Mouse (Mus musculus) forebrain, embryonic 16.5 days (tissue): ENCODE data around the gene Hoxc11. TPM values are rescaled to one million over a fixed set of nuclear protein-coding genes. Genes with fewer than 3 reads are reported as not detected.
A peak's percentile ranks its signal among the peaks of the same experiment; 100 is the strongest.

Experiments used
- ATAC-seq: fragments of 200-750 bp; cut with Nextera tagmentation; 2 replicates; pipeline ENCODE4 v1.8.0; 2017; ENCODE audit warnings: mild to moderate bottlenecking, moderate library complexity
- H3K27ac ChIP-seq: fragments of 300-500 bp; sonication (generic); 2 replicates; pipeline ENCODE4 v1.5.1; 2014; ENCODE audit warnings: low read length, control low read depth
- H3K27me3 ChIP-seq: fragments of 300-500 bp; sonication (generic); replicated peaks from 2 replicates; pipeline ENCODE4 v1.6.1; 2014; ENCODE audit warnings: low read length; ENCODE audit not compliant: control insufficient read depth, insufficient read depth
- H3K36me3 ChIP-seq: fragments of 300-500 bp; sonication (generic); 2 replicates; pipeline ENCODE4 v1.6.1; 2014; ENCODE audit not compliant: control insufficient read depth, insufficient read depth
- H3K4me1 ChIP-seq: fragments of 300-500 bp; sonication (generic); replicated peaks from 2 replicates; pipeline ENCODE4 v1.6.1; 2014; ENCODE audit warnings: low read length; ENCODE audit not compliant: control insufficient read depth, insufficient read depth
- H3K4me2 ChIP-seq: fragments of 300-500 bp; sonication (generic); 2 replicates; pipeline ENCODE4 v1.6.1; 2014; ENCODE audit warnings: mild to moderate bottlenecking, low read length, control low read depth
- H3K4me3 ChIP-seq: fragments of 300-500 bp; sonication (generic); replicated peaks from 2 replicates; pipeline ENCODE4 v1.5.1; 2014; ENCODE audit warnings: mild to moderate bottlenecking, low read length, control low read depth
- H3K9ac ChIP-seq: fragments of 300-500 bp; sonication (generic); replicated peaks from 2 replicates; pipeline ENCODE4 v1.6.1; 2014; ENCODE audit warnings: low read depth, low read length, control low read depth
- H3K9me3 ChIP-seq: fragments of 300-500 bp; sonication (generic); 2 replicates; pipeline ENCODE4 v1.6.1; 2016; ENCODE audit warnings: low read length; ENCODE audit not compliant: control insufficient read depth
- WGBS: fragments of 180-500 bp; shearing (Covaris S2); extraction: QIAGEN DNeasy Blood & Tissue Kit; methylation state at CpG from one replicate; pipeline ENCODE4 v1.1.7; 2014; 5-methylcytosine and 5-hydroxymethylcytosine counted together
- polyA plus RNA-seq: library from polyadenylated mRNA; unstranded; fragments of >200 nt; fragmentation: Nextera tagmentation; extraction: Ambion mirVana; gene quantifications from 2 replicates; pipeline ENCODE4 v1.2.1, GENCODE M21; 2015

Gene Hoxc11
- polyA plus RNA-seq, 1 experiment from 2014 or later: not detected

DNA sequence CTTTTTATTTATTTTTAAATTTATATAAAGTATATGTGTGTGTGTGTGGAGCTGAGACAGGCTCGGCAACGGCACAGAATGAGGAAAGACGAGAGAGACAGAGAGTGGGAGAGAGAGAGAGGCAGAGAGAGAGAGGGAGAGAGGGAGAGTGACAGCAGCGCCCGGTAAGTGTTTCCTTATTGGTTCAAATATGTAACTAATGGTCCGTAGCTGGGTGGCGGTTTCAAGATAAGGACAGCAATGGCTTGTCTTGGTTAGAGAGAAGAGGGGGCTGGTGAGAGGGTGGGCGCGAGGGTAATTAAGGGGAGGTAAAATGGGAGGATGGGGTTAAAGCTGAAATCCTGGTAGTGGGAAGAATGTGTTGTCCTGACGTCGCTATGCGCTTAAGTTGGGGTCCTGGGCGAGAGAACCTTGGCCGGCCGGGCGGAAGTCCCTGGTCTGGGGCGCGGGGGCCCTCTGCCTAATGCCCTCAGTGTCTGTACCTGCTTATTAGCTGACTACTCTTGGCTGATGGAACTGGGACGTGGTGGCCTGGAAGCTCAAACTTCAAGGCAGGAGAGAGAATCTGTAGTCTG, 44.5 kb downstream of the Hoxc11 start:
- Histone ChIP-seq H3K27me3 (peaks cover 95% of the 10 kb centered on the region), H3K27ac (no peak overlapping the region), H3K4me1 (peaks cover 10% of the 10 kb centered on the region), H3K9me3 (no peaks in the 10 kb centered on the region), H3K36me3 (no peaks in the 10 kb centered on the region), H3K9ac (no peak overlapping the region), H3K4me3 (peak overlapping the region; percentile 41), H3K4me2 (peak overlapping the region; percentile 57)
- peak; percentile 18; the same call in 1 of the 2 replicates for ATAC-seq
- WGBS: 1% methylated on average over 19 of the region's 19 CpGs

DNA sequence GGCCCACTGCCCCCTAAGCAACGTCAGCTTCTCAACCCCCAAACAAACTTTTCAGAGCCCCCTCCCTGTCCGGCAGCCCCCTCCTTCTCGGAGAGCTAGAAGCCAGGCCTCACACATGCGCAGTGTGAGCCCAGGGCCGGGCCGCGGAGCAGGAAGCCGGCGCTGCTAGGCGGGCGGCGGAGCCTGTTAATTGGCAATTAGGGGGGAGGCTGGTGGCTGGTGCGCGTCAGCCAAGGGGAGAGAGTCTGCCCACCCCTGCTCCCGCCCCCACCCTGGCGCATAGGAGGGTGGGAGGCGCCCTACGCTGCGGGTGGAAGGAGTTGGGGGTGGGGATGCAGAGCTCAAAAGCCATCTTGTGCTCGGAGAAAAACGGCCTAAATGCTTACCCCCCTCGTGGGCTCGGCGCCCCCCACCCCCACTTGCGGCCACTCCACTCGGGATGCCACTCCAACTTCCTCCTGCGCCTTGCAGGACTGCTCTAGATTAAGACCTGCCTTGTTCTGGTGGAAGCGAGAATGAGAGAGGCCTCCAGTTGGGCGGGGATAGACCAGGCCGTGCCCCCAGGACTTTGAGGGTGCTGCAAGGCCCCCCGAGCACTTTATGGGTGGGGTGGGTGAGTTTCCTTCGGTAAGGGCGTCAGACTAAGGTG, 45.1 kb downstream of the Hoxc11 start:
- WGBS: under 1% methylated on average over 33 of the region's 33 CpGs
- H3K9me3 ChIP-seq: no peaks in the 10 kb centered on the region
- H3K27ac ChIP-seq: no peak overlapping the region
- no peaks in the 10 kb centered on the region for H3K36me3 ChIP-seq
- peak overlapping the region; percentile 41 for H3K4me3 ChIP-seq
- H3K4me1 ChIP-seq: peaks cover 10% of the 10 kb centered on the region
- H3K4me2 ChIP-seq: peak overlapping the region; percentile 57
- peaks cover 98% of the 10 kb centered on the region for H3K27me3 ChIP-seq
- peak; percentile 85 for ATAC-seq
- H3K9ac ChIP-seq: peak overlapping the region; percentile 37; the same call in 1 of the 2 replicates

DNA sequence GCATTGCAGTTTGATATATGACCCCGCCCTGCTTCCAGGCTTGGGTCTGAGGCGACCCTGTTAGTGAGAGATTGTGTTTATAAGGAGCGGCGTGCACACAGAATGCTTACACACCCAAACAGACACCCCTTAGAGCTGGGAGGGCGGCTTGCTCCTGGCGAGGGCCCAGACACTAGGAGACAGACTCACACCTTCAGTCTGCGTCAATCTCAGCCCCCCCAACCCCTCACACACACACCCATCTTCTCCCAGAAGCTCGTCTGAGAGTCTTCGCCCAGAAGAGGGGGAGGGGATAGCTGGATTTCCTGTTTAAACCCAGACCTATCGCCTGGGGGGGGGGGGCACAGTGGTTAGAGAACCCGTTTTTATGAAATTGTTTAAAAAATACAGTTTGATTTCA, 45.7 kb downstream of the Hoxc11 start:
- Histone ChIP-seq H3K27me3 (peaks cover 98% of the 10 kb centered on the region), H3K27ac (no peak overlapping the region), H3K9me3 (no peaks in the 10 kb centered on the region), H3K36me3 (no peaks in the 10 kb centered on the region), H3K4me2 (no peak overlapping the region), H3K9ac (no peak overlapping the region), H3K4me1 (peaks cover 10% of the 10 kb centered on the region), H3K4me3 (no peak overlapping the region)
- 1% methylated on average over 11 of the region's 11 CpGs for WGBS
- ATAC-seq: peak; percentile 20; the same call in 1 of the 2 replicates

DNA sequence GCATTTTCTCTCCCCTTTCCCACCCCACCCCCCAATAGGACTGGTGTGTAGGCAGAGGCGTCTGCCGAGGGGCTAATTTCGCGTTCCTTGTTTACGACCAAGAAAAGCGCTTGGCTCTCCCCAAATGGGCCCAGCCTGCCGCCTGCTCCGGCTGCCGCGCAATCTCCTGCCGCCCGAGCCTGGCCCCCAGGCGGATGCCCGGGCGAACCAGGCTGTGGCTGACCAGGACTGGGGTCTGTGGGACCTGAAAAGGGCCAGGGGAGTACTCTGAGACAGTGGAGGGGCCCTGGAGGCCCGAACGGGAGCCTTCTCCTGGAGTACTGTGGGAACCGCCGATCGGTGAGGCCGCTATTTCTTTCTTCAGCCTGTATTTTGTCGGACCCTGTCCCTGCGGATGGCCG, 46.3 kb downstream of the Hoxc11 start:
- H3K36me3 ChIP-seq: no peaks in the 10 kb centered on the region
- H3K4me1 ChIP-seq: peaks cover 10% of the 10 kb centered on the region
- no peak overlapping the region for H3K4me2 ChIP-seq
- no peaks in the 10 kb centered on the region for H3K9me3 ChIP-seq
- peaks cover 98% of the 10 kb centered on the region for H3K27me3 ChIP-seq
- H3K9ac ChIP-seq: no peak overlapping the region
- WGBS: under 1% methylated on average over 24 of the region's 24 CpGs
- H3K27ac ChIP-seq: no peak overlapping the region
- ATAC-seq: no peak
- no peak overlapping the region for H3K4me3 ChIP-seq

DNA sequence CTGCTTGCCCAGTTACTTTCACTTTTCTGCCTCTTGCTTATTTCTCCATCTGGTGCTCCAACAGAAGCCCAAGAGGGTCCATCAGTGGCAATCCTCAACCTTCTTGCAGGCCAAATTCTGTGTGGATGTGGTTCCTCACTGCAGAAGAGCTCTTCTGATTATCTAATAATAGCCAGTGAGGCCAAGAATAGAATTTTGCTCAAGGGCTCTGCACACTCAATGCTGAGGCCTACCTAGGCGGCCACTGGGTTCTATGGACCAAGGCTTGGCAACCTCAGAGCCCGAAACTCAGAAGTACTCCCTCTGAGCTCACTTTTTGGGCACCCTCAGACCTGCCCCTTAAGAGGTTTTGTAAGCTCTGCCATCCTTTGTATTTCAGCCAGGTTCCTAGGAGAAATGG, 47.1 kb downstream of the Hoxc11 start:
- no peak overlapping the region for H3K4me3 ChIP-seq
- whole genome bisulfite sequencing: 6% methylated on average over 2 of the region's 2 CpGs
- H3K4me2 ChIP-seq: no peak overlapping the region
- ATAC-seq: no peak
- H3K27me3 ChIP-seq: peaks cover 98% of the 10 kb centered on the region
- no peak overlapping the region for H3K9ac ChIP-seq
- no peaks in the 10 kb centered on the region for H3K36me3 ChIP-seq
- no peak overlapping the region for H3K27ac ChIP-seq
- H3K9me3 ChIP-seq: no peaks in the 10 kb centered on the region
- H3K4me1 ChIP-seq: peaks cover 10% of the 10 kb centered on the region

DNA sequence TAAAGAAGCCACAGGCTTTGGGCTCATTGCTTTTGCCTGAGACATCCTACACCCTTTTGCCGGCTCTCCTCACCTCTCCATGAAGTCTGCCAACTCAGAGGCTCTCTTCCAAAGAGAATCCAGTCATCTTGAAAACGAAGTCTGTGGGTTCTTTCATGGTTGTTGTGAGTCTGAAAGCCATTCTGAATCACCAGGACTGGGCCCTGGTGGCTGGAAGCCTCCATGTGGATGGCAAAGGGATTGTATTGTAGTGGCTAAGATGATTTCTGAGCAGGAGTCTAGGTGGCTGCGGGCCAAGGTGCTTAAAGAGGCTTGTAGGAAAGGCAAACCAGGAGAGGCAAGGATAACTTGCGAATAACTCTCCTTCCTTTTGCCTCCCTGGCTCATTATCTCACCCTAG, 47.9 kb downstream of the Hoxc11 start:
- Histone ChIP-seq H3K4me1 (peaks cover 10% of the 10 kb centered on the region), H3K9me3 (no peaks in the 10 kb centered on the region), H3K4me3 (no peak overlapping the region), H3K9ac (no peak overlapping the region), H3K4me2 (no peak overlapping the region), H3K27ac (no peak overlapping the region), H3K36me3 (no peaks in the 10 kb centered on the region), H3K27me3 (peaks cover 99% of the 10 kb centered on the region)
- WGBS: 4% methylated on average over 4 of the region's 4 CpGs
- no peak for ATAC-seq

DNA sequence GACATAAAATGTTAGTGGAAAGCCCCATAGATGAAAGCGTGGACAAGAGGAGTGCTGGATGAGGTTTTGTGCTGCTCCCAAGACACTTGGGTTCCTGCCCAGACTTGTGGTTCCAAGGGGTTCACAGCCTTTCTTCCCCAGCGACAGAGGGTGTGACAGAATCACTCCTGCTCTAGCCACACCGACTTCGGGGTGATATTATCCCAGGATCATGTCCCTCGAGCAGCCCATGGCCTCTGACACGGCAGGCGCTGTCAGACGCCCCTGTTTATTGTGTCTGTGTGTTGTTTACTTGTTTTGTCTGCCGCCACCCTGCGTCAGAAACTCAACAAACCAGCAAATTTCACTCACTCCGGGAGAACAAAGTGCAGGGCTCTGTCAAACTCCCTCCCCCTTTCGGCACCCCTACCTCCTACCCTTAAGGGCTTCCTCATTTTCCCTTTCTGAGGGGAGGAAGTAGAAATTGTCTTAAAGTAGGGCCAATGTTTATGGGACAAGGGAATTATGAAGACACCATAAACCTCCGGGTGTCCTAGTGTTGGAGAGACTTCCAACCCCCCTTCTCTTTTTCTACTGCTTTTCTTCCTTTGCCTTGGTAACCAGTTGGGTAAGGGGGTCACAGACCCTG, 48.7 kb downstream of the Hoxc11 start:
- Histone ChIP-seq H3K4me3 (no peak overlapping the region), H3K9ac (no peak overlapping the region), H3K4me1 (peaks cover 10% of the 10 kb centered on the region), H3K36me3 (no peaks in the 10 kb centered on the region), H3K27me3 (peaks cover 98% of the 10 kb centered on the region), H3K27ac (no peak overlapping the region), H3K9me3 (no peaks in the 10 kb centered on the region), H3K4me2 (no peak overlapping the region)
- no peak for ATAC-seq
- WGBS: 2% methylated on average over 13 of the region's 13 CpGs

DNA sequence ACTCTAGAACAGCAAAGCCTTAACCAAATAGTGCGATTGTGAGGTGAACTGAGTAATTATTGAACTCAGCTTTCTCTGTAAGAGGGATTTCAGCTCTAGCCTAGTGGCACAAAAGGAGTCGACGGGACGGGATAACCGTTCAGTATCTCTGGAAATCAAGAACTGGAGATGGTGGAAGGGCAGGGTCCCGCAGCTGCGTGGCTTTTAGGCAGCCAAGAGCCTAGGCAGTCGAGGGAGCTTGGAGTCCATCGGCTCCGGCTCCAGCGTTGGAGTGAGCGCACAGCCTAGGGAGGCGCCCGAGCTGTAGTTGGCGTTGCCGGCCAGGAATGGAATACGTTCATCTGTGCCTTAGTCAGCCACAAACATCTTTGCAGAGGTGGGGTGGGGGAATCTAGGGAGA, 51.1 kb downstream of the Hoxc11 start:
- ATAC-seq: no peak
- WGBS: under 1% methylated on average over 17 of the region's 17 CpGs
- H3K9ac ChIP-seq: no peak overlapping the region
- H3K36me3 ChIP-seq: no peaks in the 10 kb centered on the region
- no peak overlapping the region for H3K4me2 ChIP-seq
- no peaks in the 10 kb centered on the region for H3K9me3 ChIP-seq
- H3K4me1 ChIP-seq: no peaks in the 10 kb centered on the region
- peaks cover 98% of the 10 kb centered on the region for H3K27me3 ChIP-seq
- no peak overlapping the region for H3K27ac ChIP-seq
- no peak overlapping the region for H3K4me3 ChIP-seq

DNA sequence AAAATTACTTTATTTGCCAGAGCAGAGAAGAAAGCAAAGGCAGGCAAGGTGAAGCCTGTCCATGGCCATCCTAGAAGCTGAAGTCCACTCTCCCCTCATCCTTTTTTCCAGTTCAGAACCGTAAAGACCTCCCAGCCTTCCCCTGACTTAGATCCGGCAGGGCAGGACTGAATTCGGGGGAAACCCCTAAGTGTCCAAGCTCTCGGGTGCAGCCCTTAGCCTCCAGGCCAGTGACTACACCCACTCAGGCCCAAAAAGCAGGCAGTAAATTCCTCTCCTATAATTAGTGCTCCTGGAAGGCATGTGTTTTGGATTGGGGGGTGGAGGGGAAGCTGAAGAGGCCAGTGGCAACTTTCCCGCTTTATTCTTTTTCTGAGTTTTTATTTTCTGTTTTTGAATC, 51.6 kb downstream of the Hoxc11 start:
- H3K9ac ChIP-seq: no peak overlapping the region
- peaks cover 98% of the 10 kb centered on the region for H3K27me3 ChIP-seq
- H3K4me3 ChIP-seq: no peak overlapping the region
- no peaks in the 10 kb centered on the region for H3K36me3 ChIP-seq
- H3K27ac ChIP-seq: no peak overlapping the region
- no peaks in the 10 kb centered on the region for H3K4me1 ChIP-seq
- WGBS: 2% methylated on average over 5 of the region's 5 CpGs
- H3K9me3 ChIP-seq: no peaks in the 10 kb centered on the region
- H3K4me2 ChIP-seq: no peak overlapping the region
- ATAC-seq: no peak
